Mouse (Mus musculus): ENCODE data around the gene 1700023F06Rik. TPM values are rescaled to one million over a fixed set of nuclear protein-coding genes. Genes with fewer than 3 reads are reported as not detected.
"Not testable (repeated sequence)": the region's sequence is repeated elsewhere in the genome, so short reads cannot be mapped to it uniquely, and the experiment has no call there.

1700023F06Rik gene
- polyA plus RNA-seq, 1 experiment from 2014 or later, result not detected

DNA sequence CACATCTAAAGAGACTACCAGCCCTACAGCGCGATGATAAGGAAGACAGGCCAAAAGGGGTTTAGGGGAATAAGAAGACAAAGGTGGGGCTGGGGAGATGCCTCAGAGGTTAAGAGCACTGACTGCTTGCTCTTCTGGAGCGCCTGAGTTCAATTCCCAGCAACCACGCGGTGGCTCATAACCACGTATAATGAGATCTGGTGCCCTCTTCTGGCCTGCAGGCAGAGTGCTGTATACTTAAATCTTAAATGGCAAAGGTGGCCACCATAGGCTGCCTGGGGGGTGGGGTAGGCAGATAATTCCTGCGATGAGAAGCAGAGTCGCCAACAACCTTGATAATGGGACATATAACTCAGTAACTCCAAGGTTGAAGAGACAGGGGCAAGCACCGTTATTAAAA is 29.4 kb upstream of the 1700023F06Rik start:
- Histone ChIP-seq H3K9me3 (no peaks in the 10 kb centered on the region), H3K4me3 (no peak overlapping the region), H3K36me3 (peaks cover 54% of the 10 kb centered on the region), H3K9ac (replicated peaks) (no peak overlapping the region), H3K4me1 (0 out of 2 replicates have a peak, but pooled peaks cover 3% of the 10 kb centered on the region), H3K27ac (replicated peaks) (no peak overlapping the region), H3K27me3 (no peaks in the 10 kb centered on the region), H3K4me2 (replicated peaks) (no peak overlapping the region)
- 75% methylated on average over 9 of the region's 9 CpGs for WGBS
- ATAC-seq (ENCODE audit: low FRiP score, low read depth), result no peak

DNA sequence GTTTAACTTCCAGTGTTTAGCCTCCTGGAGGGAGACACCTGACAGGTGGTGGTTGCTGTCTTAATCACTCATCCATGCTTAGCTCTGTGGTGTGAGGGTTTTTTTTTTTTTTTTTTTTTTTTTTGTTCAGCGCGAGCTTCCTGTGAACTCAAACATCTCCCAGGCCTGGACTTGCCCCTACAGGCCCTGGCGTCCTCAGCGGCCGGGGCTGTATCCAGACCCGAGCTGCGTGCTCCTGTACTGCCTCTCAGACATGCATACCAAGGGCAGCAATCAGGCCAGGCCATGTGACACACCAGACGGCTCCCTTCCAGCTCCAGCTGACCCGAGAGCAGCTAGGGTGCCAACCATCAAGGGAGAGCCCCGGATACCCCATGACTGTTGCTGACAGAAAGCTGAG is 28.5 kb upstream of the 1700023F06Rik start:
- H3K36me3 ChIP-seq, result peaks cover 56% of the 10 kb centered on the region
- WGBS, result 93% methylated on average over 10 of the region's 10 CpGs

DNA sequence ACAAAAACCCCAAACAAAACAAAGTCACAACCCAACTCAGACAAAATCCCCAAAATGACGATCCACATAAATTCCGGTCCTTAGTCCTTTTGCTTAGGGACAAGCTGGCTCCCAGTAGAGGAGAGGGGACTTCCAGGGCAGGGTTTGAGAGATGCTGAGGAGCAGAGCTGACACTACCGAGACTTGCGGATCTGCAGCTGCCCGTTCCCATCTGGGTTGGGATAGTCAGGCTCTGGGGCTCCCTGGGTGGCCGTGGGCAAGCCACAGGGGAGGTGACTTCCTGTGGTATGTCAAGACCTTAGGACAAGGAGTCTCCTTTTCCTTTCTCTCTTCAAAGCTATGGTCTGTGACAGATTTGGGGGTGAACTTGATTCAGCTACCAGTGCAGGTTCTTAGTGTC is 28.1 kb upstream of the 1700023F06Rik start:
- no peak overlapping the region for H3K4me2 ChIP-seq (replicated peaks)
- no peaks in the 10 kb centered on the region for H3K9me3 ChIP-seq
- ATAC-seq (ENCODE audit: low FRiP score, low read depth), result no peak
- H3K27ac ChIP-seq (replicated peaks), result no peak overlapping the region
- no peaks in the 10 kb centered on the region for H3K4me1 ChIP-seq
- WGBS, result 86% methylated on average over 6 of the region's 6 CpGs
- peaks cover 56% of the 10 kb centered on the region for H3K36me3 ChIP-seq
- H3K9ac ChIP-seq (replicated peaks), result no peak overlapping the region
- H3K27me3 ChIP-seq, result no peaks in the 10 kb centered on the region
- no peak overlapping the region for H3K4me3 ChIP-seq

More for the DNA sequence above, 28.5 kb upstream of the 1700023F06Rik start:
- no peak overlapping the region for H3K4me3 ChIP-seq
- no peaks in the 10 kb centered on the region for H3K9me3 ChIP-seq
- no peak for ATAC-seq (ENCODE audit: low FRiP score, low read depth)
- no peak overlapping the region for H3K9ac ChIP-seq (replicated peaks)
- 0 out of 2 replicates have a peak, but pooled peaks cover 1% of the 10 kb centered on the region for H3K4me1 ChIP-seq
- no peak overlapping the region for H3K27ac ChIP-seq (replicated peaks)
- no peak overlapping the region for H3K4me2 ChIP-seq (replicated peaks)
- no peaks in the 10 kb centered on the region for H3K27me3 ChIP-seq

DNA sequence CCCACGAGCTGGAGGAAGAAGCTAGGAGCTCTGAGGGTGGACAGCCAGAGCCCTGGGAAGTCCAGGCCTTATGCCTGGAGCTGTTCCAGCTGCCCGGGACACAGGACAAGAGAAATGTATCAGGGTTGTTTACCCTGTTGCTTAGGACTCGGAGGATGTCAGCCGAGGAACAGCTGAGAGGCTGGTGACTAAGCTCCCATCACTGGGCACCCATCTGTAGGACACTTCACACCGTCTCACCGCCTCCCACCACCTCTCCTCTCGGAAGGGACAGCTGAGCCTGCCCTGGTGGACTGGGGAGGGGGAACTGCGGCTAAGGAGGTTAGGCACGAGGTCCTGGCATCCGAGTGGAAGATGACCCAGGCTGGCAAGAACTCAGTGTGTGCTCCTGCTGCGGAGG is 27.3 kb upstream of the 1700023F06Rik start:
- Histone ChIP-seq H3K36me3 (peaks cover 58% of the 10 kb centered on the region), H3K4me3 (no peak overlapping the region), H3K27me3 (no peaks in the 10 kb centered on the region), H3K4me2 (replicated peaks) (no peak overlapping the region), H3K4me1 (no peaks in the 10 kb centered on the region), H3K9ac (replicated peaks) (no peak overlapping the region), H3K9me3 (no peaks in the 10 kb centered on the region), H3K27ac (replicated peaks) (no peak overlapping the region)
- 74% methylated on average over 11 of the region's 11 CpGs for WGBS
- no peak for ATAC-seq (ENCODE audit: low FRiP score, low read depth)

DNA sequence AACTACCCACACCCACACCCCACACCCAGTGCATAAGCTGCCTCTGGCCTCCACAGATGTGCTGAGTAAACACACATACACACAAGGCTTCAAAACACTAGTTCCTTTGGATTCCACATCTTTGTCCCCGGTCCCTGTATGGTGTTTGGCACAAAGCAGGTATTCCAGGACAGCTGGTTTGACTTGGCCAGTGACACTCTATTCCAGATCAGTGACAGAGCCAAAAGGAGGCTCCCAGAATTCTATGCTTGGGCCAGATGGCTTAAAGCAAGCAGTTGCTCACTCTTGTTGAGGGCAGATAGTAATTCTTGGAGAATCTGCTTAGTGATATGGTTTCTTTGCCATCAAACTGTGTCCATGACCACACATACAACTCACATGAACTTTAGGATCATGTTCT is 26.1 kb upstream of the 1700023F06Rik start:
- no peak overlapping the region for H3K9ac ChIP-seq (replicated peaks)
- no peaks in the 10 kb centered on the region for H3K4me1 ChIP-seq
- peaks cover 58% of the 10 kb centered on the region for H3K36me3 ChIP-seq
- no peak overlapping the region for H3K4me2 ChIP-seq (replicated peaks)
- H3K27ac ChIP-seq (replicated peaks), result no peak overlapping the region
- H3K27me3 ChIP-seq, result no peaks in the 10 kb centered on the region
- 0 out of 2 replicates have a peak, but pooled peaks cover 2% of the 10 kb centered on the region for H3K9me3 ChIP-seq
- no peak for ATAC-seq (ENCODE audit: low FRiP score, low read depth)
- no peak overlapping the region for H3K4me3 ChIP-seq
- WGBS, result 83% methylated on average over 1 of the region's 1 CpGs

DNA sequence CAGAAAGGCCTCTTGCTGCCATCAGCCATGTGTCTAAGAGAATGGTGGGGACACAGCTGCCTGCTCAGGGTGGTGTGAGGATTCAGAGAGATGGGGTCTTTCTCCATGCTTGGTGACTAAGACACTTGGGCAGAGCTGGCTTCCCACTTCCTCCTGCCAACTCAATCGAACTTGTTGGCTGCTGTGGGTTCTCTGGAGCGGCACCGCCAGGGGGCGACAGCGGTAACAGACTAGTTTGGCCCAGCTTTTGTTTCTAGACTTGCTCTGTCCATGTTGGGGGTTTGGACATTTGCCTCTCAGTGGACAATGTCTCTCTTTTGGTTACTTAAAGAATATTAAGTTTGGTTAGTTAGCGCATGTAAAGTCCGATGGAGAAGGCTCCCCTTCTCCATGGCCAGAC is 24.6 kb upstream of the 1700023F06Rik start:
- WGBS, result 29% methylated on average over 7 of the region's 7 CpGs
- no peak overlapping the region for H3K4me3 ChIP-seq
- no peaks in the 10 kb centered on the region for H3K27me3 ChIP-seq
- H3K9ac ChIP-seq (replicated peaks), result no peak overlapping the region
- H3K27ac ChIP-seq (replicated peaks), result no peak overlapping the region
- 0 out of 2 replicates have a peak, but pooled peaks cover 2% of the 10 kb centered on the region for H3K9me3 ChIP-seq
- H3K4me2 ChIP-seq (replicated peaks), result no peak overlapping the region
- no peak for ATAC-seq (ENCODE audit: low FRiP score, low read depth)
- H3K36me3 ChIP-seq, result peaks cover 56% of the 10 kb centered on the region
- H3K4me1 ChIP-seq, result no peaks in the 10 kb centered on the region

DNA sequence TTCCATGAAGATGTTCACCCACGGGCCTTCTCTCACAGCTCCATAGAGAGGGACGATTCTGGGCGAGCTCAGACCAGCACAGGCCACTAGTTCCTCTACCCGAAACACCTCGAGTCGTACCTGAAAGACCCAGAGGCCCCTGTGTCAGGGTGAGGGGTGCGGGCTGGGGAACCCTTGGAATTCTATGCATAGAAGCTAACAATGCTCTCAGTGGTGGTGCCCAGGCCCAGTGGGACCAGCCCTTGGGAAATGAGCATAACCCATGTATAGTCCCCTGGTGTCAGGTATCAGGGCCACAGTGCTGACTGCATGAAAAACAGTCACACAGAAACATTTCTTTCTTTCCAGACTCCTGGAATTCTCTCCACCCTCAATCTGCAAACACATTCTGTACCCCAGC is 23.0 kb upstream of the 1700023F06Rik start:
- whole genome bisulfite sequencing, result 84% methylated on average over 7 of the region's 7 CpGs
- no peaks in the 10 kb centered on the region for H3K4me1 ChIP-seq
- no peak for ATAC-seq (ENCODE audit: low FRiP score, low read depth)
- H3K9ac ChIP-seq (replicated peaks), result no peak overlapping the region
- H3K36me3 ChIP-seq, result peaks cover 61% of the 10 kb centered on the region
- no peak overlapping the region for H3K27ac ChIP-seq (replicated peaks)
- no peaks in the 10 kb centered on the region for H3K27me3 ChIP-seq
- no peak overlapping the region for H3K4me3 ChIP-seq
- H3K4me2 ChIP-seq (replicated peaks), result no peak overlapping the region
- H3K9me3 ChIP-seq, result 0 out of 2 replicates have a peak, but pooled peaks cover 2% of the 10 kb centered on the region

DNA sequence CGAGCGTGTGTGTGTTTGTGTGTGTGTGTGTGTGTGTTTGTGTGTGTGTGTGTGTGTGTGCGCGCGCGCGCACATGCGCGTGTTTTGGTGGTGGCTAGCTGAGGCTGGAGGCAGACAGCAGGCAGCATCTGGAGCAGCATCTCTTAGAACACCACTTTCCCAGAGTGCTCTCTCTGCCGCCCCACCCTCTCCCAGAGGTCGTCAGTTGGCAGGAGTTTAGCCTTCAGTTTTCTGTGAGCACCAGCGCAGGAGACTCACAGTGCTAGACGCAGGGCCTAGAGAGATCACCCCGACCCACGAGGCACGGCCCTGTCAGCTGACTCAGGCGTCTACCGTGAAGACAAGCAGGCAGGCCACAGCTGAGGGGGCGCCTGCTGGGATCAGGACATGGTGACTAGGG is 22.3 kb upstream of the 1700023F06Rik start:
- WGBS, result 90% methylated on average over 19 of the region's 19 CpGs
- Histone ChIP-seq H3K27me3 (no peaks in the 10 kb centered on the region), H3K4me1 (no peaks in the 10 kb centered on the region), H3K9ac (replicated peaks) (no peak overlapping the region), H3K4me3 (no peak overlapping the region), H3K27ac (replicated peaks) (no peak overlapping the region), H3K4me2 (replicated peaks) (no peak overlapping the region), H3K9me3 (0 out of 2 replicates have a peak, but pooled peaks cover 2% of the 10 kb centered on the region), H3K36me3 (peaks cover 63% of the 10 kb centered on the region)
- no peak for ATAC-seq (ENCODE audit: low FRiP score, low read depth)

DNA sequence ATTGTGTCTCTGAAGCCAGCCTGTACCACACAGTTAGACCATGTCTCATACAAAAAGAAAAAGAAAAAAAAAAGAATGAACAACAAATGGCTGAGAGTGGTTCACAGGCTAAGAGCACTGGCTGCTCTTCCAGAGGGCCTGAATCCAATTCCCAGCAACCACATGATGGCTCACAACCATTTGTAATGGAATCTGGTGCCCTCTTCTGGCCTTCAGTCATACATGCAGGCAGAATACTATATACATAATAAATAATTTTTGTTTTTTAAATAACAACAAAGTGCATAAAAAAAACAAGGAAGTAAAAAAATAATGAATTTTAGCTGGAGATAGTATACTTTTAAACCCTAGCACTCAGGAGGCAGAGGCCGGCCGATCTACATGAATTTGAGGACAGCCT is 21.2 kb upstream of the 1700023F06Rik start:
- Histone ChIP-seq H3K4me3 (no peak overlapping the region), H3K27me3 (no peaks in the 10 kb centered on the region), H3K4me2 (replicated peaks) (no peak overlapping the region), H3K27ac (replicated peaks) (no peak overlapping the region), H3K4me1 (no peaks in the 10 kb centered on the region), H3K9me3 (0 out of 2 replicates have a peak, but pooled peaks cover 2% of the 10 kb centered on the region), H3K36me3 (peaks cover 73% of the 10 kb centered on the region), H3K9ac (replicated peaks) (no peak overlapping the region)
- no peak for ATAC-seq (ENCODE audit: low FRiP score, low read depth)
- 98% methylated on average over 2 of the region's 2 CpGs for WGBS

DNA sequence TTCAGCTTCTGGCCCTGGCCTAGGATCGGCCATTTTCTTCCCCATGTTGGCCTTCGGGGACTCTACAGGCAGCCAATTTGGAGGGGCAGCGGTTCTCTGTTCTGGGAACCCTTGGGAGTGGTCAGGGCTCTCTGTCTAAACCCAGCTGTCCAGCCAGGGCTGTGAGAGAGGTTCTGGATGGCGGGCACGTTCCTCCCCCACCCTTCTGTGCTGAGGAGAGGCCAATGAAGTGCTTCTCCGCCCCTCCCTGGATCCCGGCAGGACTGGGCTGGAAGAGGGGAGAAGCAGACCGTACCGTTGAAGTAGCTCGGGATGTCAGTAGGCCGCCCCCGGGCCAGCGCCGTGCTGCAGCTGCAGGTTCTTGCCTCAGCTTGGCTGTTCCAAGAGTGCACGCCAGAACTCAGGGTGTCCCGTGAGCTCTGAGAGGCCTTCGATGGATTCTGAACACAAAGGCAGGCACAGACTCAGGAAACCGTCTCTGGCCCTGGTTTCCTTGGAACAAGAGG is 15.6 kb upstream of the 1700023F06Rik start:
- H3K9ac ChIP-seq (replicated peaks), result peak overlapping the region; percentile 20; the same call in 1 of the 2 replicates
- no peaks in the 10 kb centered on the region for H3K9me3 ChIP-seq
- WGBS, result 69% methylated on average over 18 of the region's 18 CpGs
- no peak overlapping the region for H3K4me2 ChIP-seq (replicated peaks)
- no peak for ATAC-seq (ENCODE audit: low FRiP score, low read depth)
- peaks cover 6% of the 10 kb centered on the region for H3K27me3 ChIP-seq
- H3K36me3 ChIP-seq, result peaks cover 87% of the 10 kb centered on the region
- no peak overlapping the region for H3K4me3 ChIP-seq
- H3K4me1 ChIP-seq, result no peaks in the 10 kb centered on the region
- no peak overlapping the region for H3K27ac ChIP-seq (replicated peaks)

DNA sequence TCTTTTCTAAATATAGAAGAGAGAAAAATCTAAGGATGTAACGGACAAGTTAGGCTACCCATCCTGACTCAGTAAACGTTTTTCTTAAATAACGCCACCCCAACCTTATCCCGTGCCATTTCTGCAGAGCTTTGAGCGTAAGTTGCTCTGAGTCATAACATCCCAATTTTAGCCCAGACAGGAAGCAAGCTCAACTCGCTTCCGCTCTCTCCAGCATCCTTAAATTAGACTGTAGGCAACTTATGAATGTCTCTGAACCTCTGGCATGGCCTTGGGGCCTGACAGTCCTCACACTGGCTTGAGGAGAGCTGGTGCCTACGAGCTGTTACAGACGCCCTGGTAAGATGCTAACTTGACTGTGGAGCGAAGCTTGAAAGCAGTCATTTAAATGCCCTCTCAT is 15.1 kb upstream of the 1700023F06Rik start:
- no peak overlapping the region for H3K9ac ChIP-seq (replicated peaks)
- H3K4me1 ChIP-seq, result peaks cover under 1% of the 10 kb centered on the region
- no peaks in the 10 kb centered on the region for H3K9me3 ChIP-seq
- peaks cover 81% of the 10 kb centered on the region for H3K36me3 ChIP-seq
- H3K27me3 ChIP-seq, result peaks cover 12% of the 10 kb centered on the region
- no peak overlapping the region for H3K4me2 ChIP-seq (replicated peaks)
- WGBS, result 90% methylated on average over 10 of the region's 10 CpGs
- no peak overlapping the region for H3K4me3 ChIP-seq
- H3K27ac ChIP-seq (replicated peaks), result no peak overlapping the region
- ATAC-seq (ENCODE audit: low FRiP score, low read depth), result no peak

DNA sequence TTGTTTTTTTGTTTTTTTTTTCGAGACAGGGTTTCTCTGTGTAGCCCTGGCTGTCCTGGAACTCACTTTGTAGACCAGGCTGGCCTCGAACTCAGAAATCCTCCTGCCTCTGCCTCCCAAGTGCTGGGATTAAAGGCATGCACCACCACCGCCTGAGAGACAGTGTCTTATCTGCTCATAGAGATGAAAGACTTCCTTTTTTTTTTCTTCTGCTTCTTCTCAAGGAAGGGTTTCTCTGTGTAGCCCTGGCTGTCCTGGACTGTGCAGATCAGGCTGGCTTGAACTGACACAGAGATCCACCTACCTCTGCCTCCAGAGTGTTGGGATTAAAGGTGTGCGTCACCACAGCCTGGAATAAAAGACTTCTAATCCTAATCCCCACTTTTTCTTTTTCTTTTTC is 14.4 kb upstream of the 1700023F06Rik start:
- H3K36me3 ChIP-seq, result peaks cover 76% of the 10 kb centered on the region
- not testable (repeated sequence) for H3K9me3 ChIP-seq; H3K4me3 ChIP-seq; H3K27ac ChIP-seq (replicated peaks); H3K9ac ChIP-seq (replicated peaks); ATAC-seq (ENCODE audit: low FRiP score, low read depth); H3K4me1 ChIP-seq; H3K4me2 ChIP-seq (replicated peaks)
- 89% methylated on average over 4 of the region's 4 CpGs for WGBS
- H3K27me3 ChIP-seq, result peaks cover 15% of the 10 kb centered on the region

DNA sequence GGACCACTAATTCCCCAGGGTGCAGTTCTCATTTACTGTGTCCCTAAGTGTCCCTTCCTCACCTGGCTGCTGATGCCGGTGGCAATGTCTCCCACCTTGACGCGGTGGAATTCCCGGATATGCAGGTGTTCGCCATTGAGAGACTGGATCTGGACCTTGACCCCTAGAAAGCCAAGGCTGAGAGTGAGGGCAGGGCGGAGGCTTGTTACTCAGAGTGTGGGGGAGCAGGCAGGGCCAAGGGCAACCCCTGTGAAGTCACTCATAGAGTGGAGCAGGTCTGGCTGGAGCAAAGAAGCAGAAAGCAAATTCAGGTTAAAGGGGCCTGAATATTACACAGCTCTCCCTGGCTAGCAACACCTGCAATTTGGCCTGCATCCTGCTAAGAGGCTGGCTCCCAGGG is 13.1 kb upstream of the 1700023F06Rik start:
- Histone ChIP-seq H3K27ac (replicated peaks) (no peak overlapping the region), H3K36me3 (peaks cover 64% of the 10 kb centered on the region), H3K27me3 (peaks cover 24% of the 10 kb centered on the region), H3K4me2 (replicated peaks) (no peak overlapping the region), H3K4me3 (no peak overlapping the region), H3K9me3 (no peaks in the 10 kb centered on the region), H3K4me1 (peaks cover 7% of the 10 kb centered on the region), H3K9ac (replicated peaks) (no peak overlapping the region)
- no peak for ATAC-seq (ENCODE audit: low FRiP score, low read depth)
- 93% methylated on average over 6 of the region's 6 CpGs for WGBS
